Mouse (Mus musculus) induced T-regulatory cell, adult 2 months (primary cell): ENCODE results near the gene Rtl4.

ENCODE experiments used
- DNase-seq: peaks from one replicate; pipeline ENCODE4 v3.0.0-alpha.2; 2012; ENCODE audit warnings: low read depth

The Rtl4 gene

GRCm38 (mm10) chrX:144688207-144689118, at the start of gene Rtl4:
Gene Rtl4, plus strand, starts transcription at chrX:144688907.
- DNase-seq: no peak

DNA sequence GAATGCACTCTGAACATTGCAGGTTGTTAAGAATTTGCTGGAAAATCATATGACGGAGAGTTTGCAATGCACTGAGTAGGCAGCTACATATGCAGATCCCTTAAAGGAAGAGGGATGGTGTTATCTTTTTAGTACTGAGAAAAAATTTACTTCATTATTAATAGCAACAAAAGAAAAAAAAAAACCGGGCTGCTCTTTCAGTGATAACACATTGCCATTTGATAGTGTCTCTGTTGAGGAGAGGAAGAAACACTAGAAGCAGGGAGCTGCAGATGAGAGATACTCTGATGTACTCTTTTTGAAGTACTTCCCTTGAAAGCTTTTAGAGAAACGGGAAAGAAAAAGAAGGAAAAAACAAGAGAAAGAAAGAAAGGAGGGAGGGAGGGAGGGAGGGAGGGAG, 44.0 kb upstream of the Rtl4 start:
- DNase-seq: no peak

DNA sequence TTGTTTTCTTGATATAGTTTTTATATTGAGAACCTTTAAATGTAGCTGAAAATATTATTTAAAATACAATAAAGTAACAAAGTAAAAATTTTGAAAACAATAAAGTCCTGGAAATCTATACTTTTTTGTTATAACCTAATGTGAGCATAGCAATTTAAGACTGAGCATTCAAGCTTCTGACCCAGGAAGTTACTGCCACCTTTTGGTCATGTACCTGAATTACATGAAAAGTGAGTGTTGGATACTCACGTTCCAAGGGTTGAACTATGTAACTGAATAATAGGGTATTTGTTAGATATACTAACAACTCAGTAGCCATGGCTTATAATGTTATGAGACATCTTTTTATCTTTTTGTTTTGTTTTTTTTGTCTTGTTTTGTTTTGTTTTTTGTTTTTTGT, 43.3 kb upstream of the Rtl4 start:
- DNase-seq: peak; percentile 13

GRCm38 (mm10) chrX:144652196-144652595, 36.5 kb upstream of the Rtl4 start:
- no peak for DNase-seq

DNA sequence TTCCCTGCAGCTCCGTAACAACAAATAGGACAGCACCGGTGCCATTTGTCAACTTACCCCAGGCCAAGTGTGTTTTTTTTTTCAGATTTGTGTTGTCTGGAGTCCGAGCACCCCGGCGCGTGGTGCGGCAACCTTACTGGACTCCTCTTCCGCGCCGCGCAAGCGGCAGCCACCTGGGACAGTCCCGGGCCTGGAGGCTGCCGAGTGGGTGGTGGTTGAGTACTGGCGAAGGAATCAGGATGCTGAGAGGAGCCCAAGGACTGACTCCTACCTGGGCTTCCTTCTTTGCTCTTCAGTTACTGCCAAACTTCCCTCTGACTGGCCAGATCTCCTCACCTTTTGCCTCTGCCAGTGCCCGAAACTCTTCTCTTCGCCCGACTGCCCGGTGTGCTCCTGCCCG, 965 bp upstream of the Rtl4 start:
- no peak for DNase-seq

DNA sequence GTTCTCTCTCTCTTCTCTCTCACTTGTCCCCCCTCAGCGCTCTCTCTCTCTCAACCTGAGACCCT, 733 bp upstream of the Rtl4 start, which contains the start of gene Trpc5:
TSS of gene Trpc5 (minus strand) at position 39 of the 65 bp plus-strand sequence.
- DNase-seq: no peak

GRCm38 (mm10) chrX:144689119-144689858, 582 bp downstream of the Rtl4 start:
- no peak for DNase-seq

DNA sequence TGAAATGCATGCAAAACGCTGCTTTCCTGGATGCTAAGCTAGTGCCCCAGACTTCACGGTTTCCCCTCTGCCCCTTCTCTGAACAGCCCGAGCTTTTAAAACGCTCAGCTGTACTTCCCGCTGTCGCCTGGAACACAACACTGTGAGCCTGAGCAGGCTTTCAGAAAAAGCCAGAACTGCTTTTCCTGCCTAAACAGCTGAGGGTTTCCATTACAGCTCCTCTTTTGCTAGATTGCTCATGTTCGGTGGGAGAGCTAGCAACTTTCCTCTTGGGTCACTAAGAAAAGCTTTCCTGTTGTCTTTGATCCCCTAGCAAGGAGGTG, 1.1 kb downstream of the Rtl4 start:
- no peak for DNase-seq

GRCm38 (mm10) chrX:144716330-144716729, 27.6 kb downstream of the Rtl4 start:
- DNase-seq: no peak

GRCm38 (mm10) chrX:144747528-144748049, 58.9 kb downstream of the Rtl4 start:
- no peak for DNase-seq

GRCm38 (mm10) chrX:144986980-144987379, 298.3 kb downstream of the Rtl4 start:
- DNase-seq: no peak

GRCm38 (mm10) chrX:145065484-145065913, 376.8 kb downstream of the Rtl4 start:
- no peak for DNase-seq

DNA sequence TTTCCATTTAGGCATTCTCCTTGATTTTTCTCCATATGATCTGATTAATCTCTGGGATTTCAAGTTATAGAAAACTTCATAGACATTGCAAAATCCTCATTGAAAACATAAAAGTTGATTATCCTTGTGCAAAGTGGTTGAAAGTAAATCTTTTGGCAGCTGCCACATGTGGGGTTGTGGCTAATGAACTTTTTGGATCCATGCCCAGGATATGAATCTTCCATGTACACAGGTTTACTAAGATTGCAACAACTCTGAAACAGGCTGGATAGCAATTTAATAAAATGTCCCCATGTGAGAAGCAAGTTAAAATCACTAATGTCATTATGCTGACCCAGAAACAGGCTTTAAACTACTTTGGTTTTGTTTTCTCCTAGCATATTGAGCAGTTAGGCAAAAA, 401.1 kb downstream of the Rtl4 start:
- no peak for DNase-seq

GRCm38 (mm10) chrX:145090360-145090759, 401.7 kb downstream of the Rtl4 start:
- no peak for DNase-seq

DNA sequence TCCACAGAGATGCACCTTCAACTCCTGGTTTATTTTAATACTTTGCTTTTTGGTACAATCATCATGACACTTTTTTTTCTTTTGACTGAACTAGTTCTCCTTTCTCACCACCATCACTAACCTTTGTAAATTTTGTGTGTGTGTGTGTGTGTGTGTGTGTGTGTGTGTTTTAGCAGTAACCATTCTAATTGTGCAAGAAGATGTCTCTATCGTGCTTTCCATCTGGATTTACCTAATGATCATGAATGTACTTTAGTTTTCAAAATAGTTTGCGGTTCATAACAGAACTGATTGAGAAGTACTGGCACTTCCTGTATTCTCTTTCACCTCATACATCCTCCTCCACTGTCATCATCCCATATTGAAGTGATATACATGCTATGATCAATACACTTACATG, 402.3 kb downstream of the Rtl4 start:
- no peak for DNase-seq
